Mouse (Mus musculus): Measurements from ENCODE around the gene Cad. TPM values are rescaled to one million over a fixed set of nuclear protein-coding genes. Genes with fewer than 3 reads are reported as not detected.

The Cad gene
- total and polyA plus RNA-seq, 3 experiments = 228 to 383 (median 254) TPM

GRCm38 (mm10) chr5:31055216-31056140 lies 898 bp downstream of the Cad start:
- DNase-seq (ENCODE audit: low read depth, low spot score) = peak; percentile 67
- Histone ChIP-seq H3K9me3 (replicated peaks; ENCODE audit: insufficient read depth, low read length) (no peaks in the 10 kb centered on the region), H3K9ac (ENCODE audit: control insufficient read depth, low read depth, low read length, poor library complexity, severe bottlenecking) (peak overlapping the region; percentile 94), H3K4me3 (ENCODE audit: control insufficient read depth in 1 of 2, insufficient read depth in 1 of 2, low read depth in 2 of 2, low read length in 2 of 2) (peak overlapping the region; percentile 92 to 93), H3K79me2 (ENCODE audit: control insufficient read depth, insufficient read depth, low read length, poor library complexity) (peaks cover 32% of the 10 kb centered on the region), H3K27ac (ENCODE audit: control insufficient read depth, low read depth, low read length) (peak overlapping the region; percentile 65), H3K4me1 (ENCODE audit: control insufficient read depth in 1 of 2, insufficient read depth in 2 of 2, low read length in 2 of 2) (peaks cover 5 to 16% of the 10 kb centered on the region in 2 experiments), H3K36me3 (ENCODE audit: control insufficient read depth in 1 of 2, insufficient read depth in 2 of 2, low read length in 2 of 2) (peaks cover 15 to 17% of the 10 kb centered on the region in 2 experiments), H3K27me3 (ENCODE audit: control insufficient read depth in 1 of 2, insufficient read depth in 2 of 2, low read length in 2 of 2) (no peaks in the 10 kb centered on the region)
- TF ChIP-seq CHD2 (IDR thresholded peaks at IDR 0.05; ENCODE audit: low read length) (no peak), MEF2A (IDR thresholded peaks at IDR 0.05; ENCODE audit: extremely low read depth, insufficient replicate concordance, low read depth, low read length, poor library complexity, severe bottlenecking) (no peak), EP300 (IDR thresholded peaks at IDR 0.05; ENCODE audit: low read depth in 1 of 2, low read length in 2 of 2) (peak in 1 of 2 experiments; percentile 33; a peak in 2 of 4 replicates), BHLHE40 (IDR thresholded peaks at IDR 0.05; ENCODE audit: borderline replicate concordance, low read depth, low read length) (0 out of 2 replicates have a peak, but pooled peaks have one; percentile 21), USF1 (IDR thresholded peaks at IDR 0.05; ENCODE audit: low read depth, low read length) (no peak), ELF1 (IDR thresholded peaks at IDR 0.05; ENCODE audit: low read depth, low read length) (no peak), RAD21 (IDR thresholded peaks at IDR 0.05; ENCODE audit: low read depth, low read length) (no peak), MAFK (IDR thresholded peaks at IDR 0.05; ENCODE audit: borderline replicate concordance, low read depth, low read length) (peak; percentile 95), CTCF (IDR thresholded peaks at IDR 0.05 in 2 of 3, conservative IDR thresholded peaks at IDR 0.05 in 1 of 3; ENCODE audit: control insufficient read depth in 1 of 3, insufficient read depth in 1 of 3, low read depth in 2 of 3, low read length in 3 of 3, poor library complexity in 1 of 3, severe bottlenecking in 1 of 3) (no peak), GATA1 (IDR thresholded peaks at IDR 0.05; ENCODE audit: low read depth, low read length) (peak; percentile 52), CHD1 (IDR thresholded peaks at IDR 0.05; ENCODE audit: low read depth, low read length) (peak; percentile 78; the same call in 1 of the 2 replicates), TAL1 (IDR thresholded peaks at IDR 0.05; ENCODE audit: low read length) (no peak), E2F4 (IDR thresholded peaks at IDR 0.05; ENCODE audit: borderline replicate concordance, low read depth, low read length) (no peak), POLR2AphosphoS2 (IDR thresholded peaks at IDR 0.05; ENCODE audit: low read length) (no peak), MYC (IDR thresholded peaks at IDR 0.05; ENCODE audit: low read depth, low read length) (peak; percentile 75), ETS1 (IDR thresholded peaks at IDR 0.05; ENCODE audit: low read depth, low read length) (peak; percentile 50; the same call in 1 of the 2 replicates), ZC3H11A (IDR thresholded peaks at IDR 0.05; ENCODE audit: low read depth, low read length) (no peak), MAX (IDR thresholded peaks at IDR 0.05; ENCODE audit: low read length) (peak; percentile 70; the same call in 1 of the 2 replicates), ZMIZ1 (IDR thresholded peaks at IDR 0.05; ENCODE audit: low read depth, low read length) (peak; percentile 71; the same call in 1 of the 2 replicates), SIN3A (IDR thresholded peaks at IDR 0.05; ENCODE audit: low read length) (peak; percentile 59), NELFE (IDR thresholded peaks at IDR 0.05; ENCODE audit: low read depth, low read length) (no peak; the same call in 1 of the 2 replicates), KAT2A (conservative IDR thresholded peaks at IDR 0.05; ENCODE audit: low read depth, low read length) (peak; percentile 31; the same call in 1 of the 2 replicates), RCOR1 (IDR thresholded peaks at IDR 0.05; ENCODE audit: low read depth, low read length) (no peak), HCFC1 (IDR thresholded peaks at IDR 0.05; ENCODE audit: low read depth, low read length) (no peak), POLR2AphosphoS5 (IDR thresholded peaks at IDR 0.05; ENCODE audit: borderline replicate concordance, low read depth, low read length) (no peak), SMC3 (IDR thresholded peaks at IDR 0.05; ENCODE audit: low read depth, low read length) (no peak), MAZ (IDR thresholded peaks at IDR 0.05; ENCODE audit: low read depth, low read length) (no peak), JUND (IDR thresholded peaks at IDR 0.05; ENCODE audit: low read depth, low read length) (no peak), ZNF384 (IDR thresholded peaks at IDR 0.05; ENCODE audit: low read depth, low read length) (peak; percentile 76)
